Mouse (Mus musculus) colon, adult 2 months (tissue): ENCODE data around the gene Rprd2. TPM values are rescaled to one million over a fixed set of nuclear protein-coding genes. Genes with fewer than 3 reads are reported as not detected.

Experiments used
- polyA plus RNA-seq: library from polyadenylated mRNA; depleted of rRNA; stranded (reverse); fragments of >200 nt; gene quantifications from 2 replicates; pipeline ENCODE4 v1.2.3, GENCODE M21; 2012; rRNA removed

Gene Rprd2
- polyA plus RNA-seq, result 7.4 and 9.9 TPM in 2 replicates

DNA sequence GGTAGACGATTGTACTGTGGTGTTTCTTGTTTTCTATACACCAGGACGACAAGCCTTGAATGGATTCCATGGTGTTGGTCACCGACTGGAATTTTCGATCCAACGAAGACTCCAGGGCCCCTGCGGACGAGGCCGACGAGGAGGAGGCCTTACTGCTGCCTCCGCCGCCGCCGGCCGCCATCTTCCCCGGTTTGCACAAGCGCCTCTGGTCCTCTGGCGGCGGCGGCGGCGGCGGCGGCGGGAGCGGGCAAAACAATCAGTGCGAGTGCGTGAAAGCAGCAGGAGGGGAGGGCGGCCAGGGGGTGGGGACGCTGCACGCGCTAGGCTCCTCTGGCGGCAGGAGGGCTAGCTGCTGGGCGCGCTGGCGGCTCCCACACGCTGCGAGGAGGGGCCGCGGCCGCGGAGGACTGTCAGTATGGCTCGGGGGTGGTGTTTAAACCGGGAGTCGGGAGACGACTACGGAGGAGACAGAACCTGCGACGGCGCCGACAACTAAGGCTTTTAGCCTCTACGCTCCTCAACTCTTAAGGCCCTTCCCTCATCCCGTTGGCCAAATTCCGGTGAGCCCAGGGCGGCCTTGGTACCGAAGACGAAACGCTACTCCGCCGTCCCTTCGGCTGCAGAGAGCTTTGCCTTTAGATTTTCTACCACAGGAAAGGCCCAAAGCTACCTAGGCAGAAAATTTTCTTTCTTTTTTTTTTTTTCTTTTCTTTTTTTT, at the start of gene Rprd2:
TSS of gene Rprd2 (minus strand) at position 293 of the 718 bp plus-strand sequence.

DNA sequence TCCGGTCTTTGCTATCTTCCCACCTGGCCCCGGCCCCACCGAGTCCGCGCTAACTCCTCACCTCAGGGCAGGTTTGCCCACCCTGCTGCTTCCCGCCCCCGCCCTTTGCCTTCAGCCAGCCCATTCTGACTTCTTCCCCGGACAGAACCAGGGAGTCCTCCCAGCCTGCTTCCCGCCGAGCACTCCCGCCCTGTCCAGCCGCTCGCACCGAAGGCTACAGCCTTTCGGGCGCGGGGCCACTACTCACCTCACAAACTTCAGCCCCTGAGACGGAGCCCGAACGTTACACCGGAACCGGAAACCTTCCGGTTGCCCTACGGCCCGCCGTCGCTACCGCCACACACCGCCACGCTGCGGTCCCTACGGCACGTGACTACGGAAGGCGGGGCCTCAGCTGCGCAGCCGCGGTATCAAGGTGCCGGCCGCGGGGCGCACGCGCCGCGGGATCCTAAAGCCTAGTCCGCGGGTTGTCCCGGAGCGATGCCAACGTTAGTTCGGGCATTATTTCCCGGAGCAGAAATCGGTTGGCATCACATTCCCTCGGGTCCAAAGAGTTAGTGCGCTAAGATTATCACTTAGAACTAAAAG, 36.9 kb upstream of the Rprd2 start, which contains the start of gene Prpf3:
TSS of gene Prpf3 (minus strand) at position 384 of the 588 bp plus-strand sequence.

DNA sequence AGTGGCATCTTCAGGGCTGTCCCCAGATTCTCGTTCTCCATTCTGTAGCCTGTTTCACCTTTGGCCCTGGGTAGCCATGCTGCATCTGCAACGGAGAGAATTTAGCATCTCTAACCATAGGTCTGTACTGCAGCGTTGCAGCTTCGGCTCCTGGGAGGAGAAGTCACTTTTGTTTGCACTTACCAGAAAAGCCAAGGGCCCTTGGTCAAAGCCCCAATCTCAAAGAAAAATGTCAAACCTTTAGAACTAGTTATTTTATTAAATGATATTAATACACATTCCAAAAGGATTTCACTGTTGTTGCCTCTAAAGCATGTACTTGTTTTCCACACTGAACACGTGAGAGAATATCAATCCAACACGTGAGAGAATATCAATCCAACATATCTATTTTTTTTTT, 58.6 kb downstream of the Rprd2 start, which contains the start of gene Tars2:
TSS of gene Tars2 (minus strand) at position 101 of the 400 bp plus-strand sequence.

DNA sequence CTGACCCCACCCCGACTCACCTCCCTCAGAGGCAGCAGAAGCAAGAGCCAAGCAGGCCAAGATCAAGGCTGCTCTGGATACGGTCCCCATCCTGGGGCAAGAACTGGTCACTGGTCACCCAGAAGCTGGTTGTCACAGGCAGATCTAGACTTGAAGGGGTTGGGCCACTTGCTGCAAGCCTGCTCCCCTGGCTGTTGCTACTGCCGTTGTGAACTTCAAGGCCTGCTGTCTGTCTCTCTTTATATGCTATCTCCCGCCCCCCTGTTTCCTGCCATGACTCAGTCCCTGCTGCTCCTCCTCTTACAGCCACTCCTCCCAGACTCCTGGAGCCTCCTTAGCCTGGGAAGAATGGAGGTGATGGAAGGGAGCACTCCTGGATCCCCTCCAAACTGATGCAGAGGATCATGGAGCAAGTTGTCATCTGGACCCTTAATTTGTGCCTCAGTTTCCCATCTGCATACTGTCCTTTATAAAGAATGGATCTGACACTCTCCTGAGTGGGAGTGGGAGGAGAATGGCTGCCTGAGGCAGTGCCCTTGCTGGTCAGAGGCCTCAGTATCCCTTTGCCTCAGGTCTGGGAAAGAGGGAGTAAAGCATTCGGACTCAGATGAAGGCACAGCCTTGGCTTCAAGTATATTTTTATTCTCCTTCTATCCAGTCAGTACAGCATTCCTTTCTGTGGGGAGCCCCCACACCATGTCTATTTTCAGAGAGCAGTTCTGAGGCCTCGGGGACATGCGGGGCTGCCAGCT, 79.1 kb downstream of the Rprd2 start, which contains the start of gene Ecm1:
TSS of gene Ecm1 (minus strand) at position 217 of the 752 bp plus-strand sequence.

Other genes with a start within 250 kb of the Rprd2 start
- gene Golph3l, start 229.9 kb downstream of the Rprd2 start, polyA plus RNA-seq, result 23.7 and 40.0 TPM in 2 replicates
- gene Ensa, start 193.9 kb downstream of the Rprd2 start, polyA plus RNA-seq, result 9.9 and 10.9 TPM in 2 replicates
- 300 and 386 TPM in 2 replicates for gene Mcl1, start 160.1 kb downstream of the Rprd2 start, polyA plus RNA-seq
- 27.3 and 37.6 TPM in 2 replicates for gene Adamtsl4, start 130.9 kb downstream of the Rprd2 start, polyA plus RNA-seq
- gene Ecm1, start 79.3 kb downstream of the Rprd2 start, polyA plus RNA-seq, result 332 and 406 TPM in 2 replicates
- gene Tars2, start 58.7 kb downstream of the Rprd2 start, polyA plus RNA-seq, result 24.9 and 25.4 TPM in 2 replicates
- 4.4 and 5.8 TPM in 2 replicates for gene Prpf3, start 37.0 kb upstream of the Rprd2 start, polyA plus RNA-seq
- 46.5 and 49.5 TPM in 2 replicates for gene Mrps21, start 52.7 kb upstream of the Rprd2 start, polyA plus RNA-seq
- 1.6 and 2.0 TPM in 2 replicates for gene Ciart, start 63.4 kb upstream of the Rprd2 start, polyA plus RNA-seq
- gene BC028528, start 73.1 kb upstream of the Rprd2 start, polyA plus RNA-seq, result 1.3 and 3.2 TPM in 2 replicates
- 185 and 295 TPM in 2 replicates for gene Aph1a, start 75.1 kb upstream of the Rprd2 start, polyA plus RNA-seq
- 1.0 and 1.2 TPM in 2 replicates for gene Car14, start 85.8 kb upstream of the Rprd2 start, polyA plus RNA-seq
- gene Anp32e, start 110.4 kb upstream of the Rprd2 start, polyA plus RNA-seq, result 4.6 and 12.0 TPM in 2 replicates
- 30.2 and 42.1 TPM in 2 replicates for gene Plekho1, start 177.1 kb upstream of the Rprd2 start, polyA plus RNA-seq
- gene Vps45, start 239.6 kb upstream of the Rprd2 start, polyA plus RNA-seq, result 3.4 and 4.2 TPM in 2 replicates